Mouse (Mus musculus): ENCODE results near the gene Cmip. TPM values are rescaled to one million over a fixed set of nuclear protein-coding genes. Genes with fewer than 3 reads are reported as not detected.

Cmip gene
- polyA plus RNA-seq, 1 experiment: 31.0 TPM

DNA sequence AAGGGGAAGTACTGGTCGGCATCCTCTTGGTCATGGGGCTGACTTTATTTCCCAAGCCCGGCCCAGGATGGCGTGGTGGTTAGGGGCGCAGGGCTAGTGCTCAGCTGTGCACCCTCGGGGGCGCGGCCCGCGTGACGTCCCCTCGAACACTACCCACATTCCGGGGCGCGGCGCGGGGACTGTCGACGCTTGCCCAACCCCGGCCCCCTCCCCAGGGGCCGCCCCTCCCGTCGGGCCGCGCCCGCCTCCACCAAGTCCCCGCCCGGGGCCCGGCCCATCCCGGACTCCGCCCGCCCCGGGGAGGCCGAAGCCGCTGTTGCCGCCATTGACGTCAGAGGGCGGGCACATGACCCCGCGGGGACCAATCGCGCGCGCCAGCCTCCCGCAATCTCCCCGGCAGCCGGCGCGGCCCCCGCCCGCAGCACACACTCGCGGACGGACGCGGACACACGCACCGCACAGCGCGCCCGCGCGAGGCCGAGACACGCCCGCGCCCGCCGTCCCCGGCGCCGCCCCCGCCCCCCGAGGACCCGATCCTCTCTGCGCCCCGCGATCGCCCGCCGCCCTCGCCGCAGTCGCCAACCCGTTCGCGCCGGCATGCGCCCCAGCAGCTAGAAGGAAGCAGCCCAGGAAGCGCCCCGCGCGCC lies 449 bp upstream of the Cmip start:
- Histone ChIP-seq H3K27ac (ENCODE audit: insufficient read depth, low read length) (no peak overlapping the region; the same call in 1 of the 2 replicates), H3K4me3 (ENCODE audit: insufficient read depth, low read length) (peak overlapping the region; percentile 18), H3K4me1 (ENCODE audit: control insufficient read depth, insufficient read depth, low read length) (peaks cover 7% of the 10 kb centered on the region; the same call in 1 of the 2 replicates)
- TF ChIP-seq CTCF (IDR thresholded peaks at IDR 0.05; ENCODE audit: borderline replicate concordance, insufficient read depth, low read length): no peak
- TF ChIP-seq POLR2A (IDR thresholded peaks at IDR 0.05; ENCODE audit: low read depth, low read length): peak; percentile 57

DNA sequence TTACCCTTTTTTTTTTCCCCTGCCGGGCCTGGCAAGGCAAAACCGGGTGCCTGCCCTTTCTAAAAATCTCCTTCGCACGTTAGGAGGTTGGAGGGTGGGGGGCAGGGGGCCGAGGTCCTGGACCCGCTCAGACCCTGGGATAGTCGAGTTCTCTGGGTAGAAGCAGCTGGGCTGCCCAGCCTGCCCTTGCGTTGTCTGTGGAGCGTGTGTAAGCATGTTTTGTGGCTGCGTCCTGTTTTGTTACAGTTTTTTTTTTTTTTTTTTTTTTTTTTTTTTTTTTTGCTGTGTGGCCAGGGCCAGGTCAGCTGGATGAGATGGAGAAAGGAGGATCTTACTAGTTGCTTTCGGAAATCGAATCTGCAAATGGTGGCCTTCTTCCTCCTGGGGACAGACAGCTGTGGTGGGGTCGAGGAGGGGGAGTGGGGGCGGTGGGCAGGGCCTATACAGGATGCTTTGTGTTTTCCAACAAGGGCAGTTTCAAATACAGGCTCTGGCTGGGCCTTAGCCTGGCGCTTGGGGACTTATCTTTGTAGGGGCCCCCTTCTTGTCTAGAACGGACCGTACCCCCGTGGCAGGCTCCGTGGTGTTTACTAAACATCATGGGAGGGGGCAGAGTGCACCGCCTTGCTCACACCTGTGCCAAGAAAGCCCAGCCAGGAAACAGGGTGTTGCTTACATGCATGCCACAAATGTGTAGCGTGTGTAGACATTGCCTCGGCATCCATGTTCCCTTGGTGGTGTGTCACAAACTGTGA lies 1.1 kb downstream of the Cmip start:
- Histone ChIP-seq H3K4me3 (ENCODE audit: insufficient read depth, low read length) (peak overlapping the region; percentile 86), H3K27ac (ENCODE audit: insufficient read depth, low read length) (peak overlapping the region; percentile 79), H3K4me1 (ENCODE audit: control insufficient read depth, insufficient read depth, low read length) (peaks cover 10% of the 10 kb centered on the region)
- TF ChIP-seq CTCF (IDR thresholded peaks at IDR 0.05; ENCODE audit: borderline replicate concordance, insufficient read depth, low read length) (no peak), POLR2A (IDR thresholded peaks at IDR 0.05; ENCODE audit: low read depth, low read length) (peak; percentile 59)

DNA sequence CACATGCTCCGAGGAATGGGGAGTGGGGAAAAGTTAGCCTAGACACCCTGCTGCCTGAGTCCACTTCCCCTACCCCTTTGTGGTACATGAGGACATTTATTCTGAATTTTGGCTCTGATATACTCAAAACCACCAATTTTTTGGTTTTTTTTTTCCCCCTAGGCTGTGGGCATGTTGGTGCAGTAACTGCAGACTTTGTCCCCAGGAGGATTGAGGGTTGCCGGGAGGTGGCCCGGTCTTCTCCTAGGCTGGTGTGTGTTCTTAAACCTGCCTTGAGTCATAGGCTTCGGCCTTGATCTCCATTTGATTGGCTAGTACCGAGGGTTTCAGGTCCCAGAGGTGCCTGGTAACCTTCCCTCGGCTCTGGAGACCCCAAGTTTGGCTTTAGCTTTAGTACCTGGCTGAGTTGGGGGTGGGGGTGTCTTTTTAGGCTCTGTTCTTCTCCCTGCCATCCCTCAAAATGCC lies 1.7 kb downstream of the Cmip start:
- peak overlapping the region; percentile 86 for H3K4me3 ChIP-seq (ENCODE audit: insufficient read depth, low read length)
- TF ChIP-seq POLR2A (IDR thresholded peaks at IDR 0.05; ENCODE audit: low read depth, low read length) (no peak), CTCF (IDR thresholded peaks at IDR 0.05; ENCODE audit: borderline replicate concordance, insufficient read depth, low read length) (no peak)
- H3K27ac ChIP-seq (ENCODE audit: insufficient read depth, low read length): peak overlapping the region; percentile 66
- H3K4me1 ChIP-seq (ENCODE audit: control insufficient read depth, insufficient read depth, low read length): peaks cover 10% of the 10 kb centered on the region

DNA sequence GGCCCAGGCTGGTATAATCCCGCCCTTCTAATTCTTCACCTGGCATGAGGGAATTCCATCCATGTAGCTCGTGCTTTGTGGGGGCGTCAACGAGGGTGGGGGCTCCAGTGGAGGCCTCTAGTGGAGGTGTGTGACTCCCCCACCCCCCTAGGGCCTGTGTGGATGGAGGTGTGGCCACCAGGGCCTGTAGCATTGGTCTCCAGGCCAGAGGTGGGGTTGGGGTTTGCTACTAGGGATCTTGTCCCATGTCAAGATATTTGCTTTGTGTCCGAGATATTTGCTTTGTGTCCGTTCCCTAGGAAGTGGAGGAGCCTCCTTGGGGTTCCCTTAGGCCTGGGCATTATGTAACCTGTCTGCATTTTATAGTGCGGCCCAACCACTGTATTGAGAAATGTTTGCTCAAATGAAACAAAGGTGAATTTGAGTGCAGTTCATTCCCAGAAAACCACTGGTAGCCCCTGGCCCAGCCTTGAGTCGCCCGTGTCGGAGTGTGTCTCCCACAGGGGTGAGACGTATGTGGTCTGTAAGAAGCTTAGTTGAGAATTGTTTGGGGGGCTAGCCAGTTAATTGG lies 2.7 kb downstream of the Cmip start:
- Histone ChIP-seq H3K4me1 (ENCODE audit: control insufficient read depth, insufficient read depth, low read length) (peaks cover 10% of the 10 kb centered on the region), H3K27ac (ENCODE audit: insufficient read depth, low read length) (peak overlapping the region; percentile 66; the same call in 1 of the 2 replicates), H3K4me3 (ENCODE audit: insufficient read depth, low read length) (peak overlapping the region; percentile 86)
- TF ChIP-seq POLR2A (IDR thresholded peaks at IDR 0.05; ENCODE audit: low read depth, low read length): no peak

DNA sequence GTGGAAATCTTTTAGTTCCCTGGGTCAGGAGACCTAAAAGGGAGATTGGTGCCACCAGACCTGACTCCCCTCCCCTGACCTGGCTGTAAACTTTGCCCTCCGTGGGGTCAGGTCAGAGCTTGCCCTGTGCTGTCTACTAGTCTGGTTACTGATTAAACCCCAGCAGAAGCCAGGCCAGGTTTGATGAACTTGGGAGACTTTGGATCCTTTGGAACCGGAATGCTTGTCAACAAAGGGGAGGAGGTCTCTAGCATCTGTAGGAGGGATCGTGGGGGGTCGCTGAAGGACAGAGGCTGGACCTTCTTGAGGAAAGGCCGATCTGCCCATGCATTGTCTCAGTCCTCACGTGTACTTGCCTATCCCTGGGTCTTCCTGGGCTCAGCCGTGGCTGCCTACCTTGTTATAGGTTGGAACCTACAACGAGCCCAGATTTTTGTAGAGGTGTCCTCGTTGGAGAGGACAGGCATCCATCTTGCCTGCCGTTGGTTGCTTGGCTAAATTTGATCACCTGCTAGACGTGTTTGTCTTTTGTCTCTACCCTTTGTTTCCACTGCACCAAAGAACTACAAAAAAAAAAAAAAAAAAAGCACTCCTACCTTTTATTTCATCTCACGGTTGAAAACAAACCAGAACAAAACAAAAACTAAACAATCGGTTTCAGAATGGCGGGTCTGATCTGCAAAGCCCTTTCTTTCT lies 3.5 kb downstream of the Cmip start:
- Histone ChIP-seq H3K4me1 (ENCODE audit: control insufficient read depth, insufficient read depth, low read length) (peaks cover 10% of the 10 kb centered on the region), H3K4me3 (ENCODE audit: insufficient read depth, low read length) (peak overlapping the region; percentile 1; the same call in 1 of the 2 replicates), H3K27ac (ENCODE audit: insufficient read depth, low read length) (no peak overlapping the region)
- TF ChIP-seq CTCF (IDR thresholded peaks at IDR 0.05; ENCODE audit: borderline replicate concordance, insufficient read depth, low read length) (no peak), POLR2A (IDR thresholded peaks at IDR 0.05; ENCODE audit: low read depth, low read length) (no peak)

DNA sequence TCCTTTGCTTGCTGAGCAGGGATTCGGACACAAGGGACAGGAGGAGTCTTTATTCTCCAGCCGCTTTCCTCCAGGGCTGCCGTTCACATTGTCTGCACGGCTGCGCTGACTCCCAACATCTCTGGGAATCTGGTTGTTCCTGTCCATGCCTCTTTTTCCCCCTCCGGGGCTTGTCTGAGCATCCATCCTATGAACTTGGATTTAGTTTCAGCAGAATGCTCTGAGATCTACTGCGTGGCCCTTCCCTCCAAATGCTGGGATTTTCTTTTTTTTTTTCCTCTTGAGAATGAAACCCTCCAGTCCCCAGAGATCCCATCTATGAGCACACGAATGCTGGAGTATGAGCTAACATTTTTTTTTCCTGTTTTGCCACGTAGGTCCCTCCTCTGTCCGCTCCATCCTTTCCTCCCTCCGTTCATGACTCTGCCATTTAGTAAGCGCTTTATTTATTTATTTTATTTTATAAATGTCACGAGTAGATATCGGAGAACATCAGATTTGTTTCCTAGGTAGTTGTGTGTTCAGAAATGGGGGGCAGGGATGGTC lies 4.1 kb downstream of the Cmip start:
- TF ChIP-seq CTCF (IDR thresholded peaks at IDR 0.05; ENCODE audit: borderline replicate concordance, insufficient read depth, low read length) (no peak), POLR2A (IDR thresholded peaks at IDR 0.05; ENCODE audit: low read depth, low read length) (no peak)
- H3K4me3 ChIP-seq (ENCODE audit: insufficient read depth, low read length): 0 out of 2 replicates have a peak overlapping the region, but pooled peaks have one; percentile 1
- peaks cover 10% of the 10 kb centered on the region for H3K4me1 ChIP-seq (ENCODE audit: control insufficient read depth, insufficient read depth, low read length)
- H3K27ac ChIP-seq (ENCODE audit: insufficient read depth, low read length): no peak overlapping the region

DNA sequence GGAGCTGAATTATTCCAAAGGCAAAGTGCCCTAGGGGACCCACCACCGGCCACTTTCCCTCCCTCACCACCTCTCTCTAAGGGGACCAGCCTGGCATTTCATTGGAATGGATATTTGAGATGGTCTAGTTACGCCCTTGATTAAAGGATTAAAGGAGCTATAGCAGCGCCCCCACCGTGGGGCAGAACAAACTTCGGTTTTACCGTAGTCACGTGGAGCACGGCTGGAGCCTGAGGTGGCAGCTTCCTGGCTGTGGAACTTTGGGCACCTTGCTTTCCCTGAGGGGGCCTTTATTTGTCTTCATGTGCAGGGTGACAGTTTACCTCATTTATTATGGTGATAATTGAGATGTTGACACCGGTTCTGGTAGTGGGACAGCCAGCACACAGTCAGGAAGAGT lies 4.8 kb downstream of the Cmip start:
- Histone ChIP-seq H3K4me3 (ENCODE audit: insufficient read depth, low read length) (no peak overlapping the region), H3K27ac (ENCODE audit: insufficient read depth, low read length) (no peak overlapping the region), H3K4me1 (ENCODE audit: control insufficient read depth, insufficient read depth, low read length) (peaks cover 10% of the 10 kb centered on the region)
- no peak for TF ChIP-seq CTCF (IDR thresholded peaks at IDR 0.05; ENCODE audit: borderline replicate concordance, insufficient read depth, low read length)
- TF ChIP-seq POLR2A (IDR thresholded peaks at IDR 0.05; ENCODE audit: low read depth, low read length): no peak

DNA sequence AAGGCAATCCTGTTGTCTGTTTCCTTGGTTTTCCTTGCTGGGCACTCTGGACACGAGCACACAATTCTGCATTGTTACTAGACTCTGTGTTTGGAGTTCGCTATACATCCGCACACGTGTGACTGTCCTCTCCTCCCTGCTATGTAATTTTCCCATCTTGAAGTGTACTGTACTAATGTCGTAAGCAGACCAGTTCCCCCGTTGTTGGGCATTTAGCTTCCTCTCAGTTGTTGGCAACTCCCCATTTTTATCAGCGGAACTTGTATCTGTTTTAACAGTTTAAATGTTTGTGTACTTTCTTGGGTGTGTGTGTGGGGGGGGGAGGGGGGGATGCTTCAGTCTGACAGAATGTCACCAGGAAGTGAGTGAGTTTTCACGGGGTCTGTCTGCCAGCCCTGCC lies 5.8 kb downstream of the Cmip start:
- no peak overlapping the region for H3K27ac ChIP-seq (ENCODE audit: insufficient read depth, low read length)
- peaks cover 10% of the 10 kb centered on the region for H3K4me1 ChIP-seq (ENCODE audit: control insufficient read depth, insufficient read depth, low read length)
- no peak overlapping the region for H3K4me3 ChIP-seq (ENCODE audit: insufficient read depth, low read length)
- TF ChIP-seq POLR2A (IDR thresholded peaks at IDR 0.05; ENCODE audit: low read depth, low read length) (no peak), CTCF (IDR thresholded peaks at IDR 0.05; ENCODE audit: borderline replicate concordance, insufficient read depth, low read length) (no peak)

DNA sequence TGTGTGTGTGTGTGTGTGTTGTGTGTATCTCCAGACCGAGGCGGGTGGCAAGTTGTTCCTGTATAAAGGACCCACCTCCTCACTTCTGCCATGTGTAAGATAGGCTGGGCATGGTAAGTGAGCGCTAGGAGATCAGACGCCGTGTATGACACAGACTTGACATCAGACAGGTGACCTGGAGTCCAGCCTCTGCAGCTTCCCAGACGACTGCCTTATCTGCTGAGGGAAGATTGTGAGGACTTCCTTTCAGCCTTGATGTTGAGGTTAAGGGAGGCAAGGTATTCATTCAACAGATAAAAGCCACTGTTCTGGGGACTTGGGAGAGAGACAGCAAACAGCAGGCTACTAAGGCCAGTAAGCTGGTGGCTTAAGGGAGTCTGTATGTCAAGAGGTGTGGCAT lies 6.6 kb downstream of the Cmip start:
- TF ChIP-seq CTCF (IDR thresholded peaks at IDR 0.05; ENCODE audit: borderline replicate concordance, insufficient read depth, low read length) (no peak), POLR2A (IDR thresholded peaks at IDR 0.05; ENCODE audit: low read depth, low read length) (no peak)
- Histone ChIP-seq H3K4me3 (ENCODE audit: insufficient read depth, low read length) (no peak overlapping the region), H3K4me1 (ENCODE audit: control insufficient read depth, insufficient read depth, low read length) (peaks cover 10% of the 10 kb centered on the region), H3K27ac (ENCODE audit: insufficient read depth, low read length) (no peak overlapping the region)
